Mouse (Mus musculus) stomach, postnatal 0 days (tissue): ENCODE results near the gene Dapl1.

Experiments
- CTCF ChIP-seq: IDR thresholded peaks from 2 replicates; pipeline ENCODE4 v1.5.1; 2016; ENCODE audit warnings: antibody characterized with exemption, low read depth, mild to moderate bottlenecking, moderate library complexity
- EP300 ChIP-seq: optimal IDR thresholded peaks from 2 replicates; pipeline ENCODE3; 2016; ENCODE audit warnings: antibody characterized with exemption

DNA sequence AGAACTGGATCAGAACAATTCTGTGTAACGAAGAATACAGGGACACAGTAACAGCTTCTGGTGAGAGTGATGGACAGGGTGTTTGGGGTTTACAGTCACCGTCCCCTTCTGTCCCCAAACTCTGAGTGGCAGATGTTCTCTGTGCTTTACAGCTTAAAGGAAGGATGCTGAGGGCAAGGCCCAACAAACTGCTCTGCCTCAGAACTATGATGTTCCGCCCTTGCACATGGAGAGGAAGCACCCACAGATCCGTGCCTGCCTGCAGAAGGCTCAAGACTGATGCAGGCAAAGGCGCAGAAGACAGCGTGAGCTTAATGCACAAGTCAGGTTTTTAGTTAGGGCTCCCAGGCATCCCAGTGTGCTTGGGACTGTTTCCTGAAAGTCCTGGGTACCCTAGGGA lies 16.5 kb upstream of the Dapl1 start:
- no peak for TF ChIP-seq EP300
- no peak for TF ChIP-seq CTCF
